Mouse (Mus musculus): ENCODE measurements around the gene Cntn3.

DNA sequence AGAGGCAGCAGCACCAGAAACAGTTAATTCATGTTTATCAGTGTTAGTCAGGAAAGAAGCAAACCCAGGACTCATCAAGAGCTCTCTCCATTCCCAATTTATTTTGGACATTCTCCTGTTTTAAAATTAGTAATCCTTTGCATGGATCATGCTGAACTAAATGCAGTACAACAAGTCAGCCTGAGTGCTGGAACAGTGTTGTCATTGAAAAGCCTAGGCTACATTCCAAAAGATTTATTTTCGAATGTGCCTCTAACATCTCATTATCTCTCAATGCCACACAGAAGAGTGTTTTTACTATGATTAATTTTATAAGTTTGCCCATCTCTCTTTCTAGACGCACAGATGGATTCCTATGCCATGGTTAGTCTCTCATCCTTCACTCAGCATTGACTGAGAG, 27.9 kb upstream of the Cntn3 start:
- TF ChIP-seq CTCF (IDR thresholded peaks at IDR 0.05) (no peak), EP300 (IDR thresholded peaks at IDR 0.05) (no peak)
